Mouse (Mus musculus): Measurements from ENCODE around the gene Cd164l2. TPM values are rescaled to one million over a fixed set of nuclear protein-coding genes. Genes with fewer than 3 reads are reported as not detected.

Cd164l2 gene
- total and polyA plus RNA-seq, 2 experiments from 2014 or later, result 4.6 to 6.1 TPM

DNA sequence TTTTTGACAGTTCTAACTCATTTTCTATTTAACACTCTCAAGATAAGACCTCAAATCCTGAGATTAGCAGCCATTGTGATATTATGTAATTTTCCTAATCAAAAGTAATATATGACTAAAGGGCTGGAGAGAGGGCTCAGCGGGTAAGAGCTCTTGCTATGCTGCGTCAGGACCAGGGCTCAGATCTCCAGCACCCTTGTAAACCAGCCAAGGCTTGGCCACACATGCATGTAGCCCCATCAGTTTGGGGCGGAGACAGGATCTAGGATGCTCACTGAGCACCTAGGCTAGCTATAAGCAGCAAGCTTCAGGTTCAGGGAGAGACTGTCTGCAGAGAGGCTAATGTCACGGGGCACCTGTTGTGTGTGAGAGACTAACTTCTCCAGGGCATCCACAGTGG, 39.5 kb upstream of the Cd164l2 start:
- peaks cover 5% of the 10 kb centered on the region; the same call in 1 of the 2 replicates for H3K36me3 ChIP-seq (ENCODE audit: insufficient read depth)
- H3K27ac ChIP-seq (ENCODE audit: low read depth, low read length), result no peak overlapping the region
- no peak for TF ChIP-seq CTCF (IDR thresholded peaks at IDR 0.05; ENCODE audit: low read depth)
- DNase-seq (no peak), ATAC-seq (no peak)
- H3K4me3 ChIP-seq (ENCODE audit: low read depth, low read length), result no peak overlapping the region
- WGBS, result 92% methylated on average over 4 of the region's 4 CpGs
- peaks cover 12% of the 10 kb centered on the region for H3K4me1 ChIP-seq (ENCODE audit: insufficient read depth)
- H3K9me3 ChIP-seq (ENCODE audit: low read length), result no peaks in the 10 kb centered on the region
- H3K9ac ChIP-seq, result no peak overlapping the region
- no peaks in the 10 kb centered on the region for H3K27me3 ChIP-seq (ENCODE audit: insufficient read depth, low read length)
- H3K4me2 ChIP-seq (ENCODE audit: low read depth), result no peak overlapping the region

DNA sequence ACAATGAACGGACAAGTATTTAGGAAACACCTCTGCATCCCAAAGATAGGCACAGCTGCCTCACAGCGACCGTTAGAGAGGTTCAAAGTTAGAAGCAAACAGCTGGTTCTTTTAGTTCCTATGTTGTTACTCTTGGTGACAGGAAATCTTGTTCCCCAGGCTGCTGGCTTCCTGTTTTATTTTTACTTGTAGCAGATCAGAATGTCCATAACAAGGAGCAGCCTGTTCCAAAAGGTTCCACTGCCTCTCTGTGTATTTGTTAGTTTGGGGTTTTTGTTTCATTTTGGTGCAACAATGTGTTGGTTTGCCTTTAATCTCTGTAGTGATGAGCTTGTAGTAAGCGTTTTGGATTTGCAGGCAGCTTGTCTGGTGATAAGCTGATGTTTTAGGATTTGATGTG, 37.6 kb upstream of the Cd164l2 start:
- Histone ChIP-seq H3K4me3 (ENCODE audit: low read depth, low read length) (no peak overlapping the region), H3K27ac (ENCODE audit: low read depth, low read length) (no peak overlapping the region), H3K36me3 (ENCODE audit: insufficient read depth) (peaks cover 11% of the 10 kb centered on the region), H3K27me3 (ENCODE audit: insufficient read depth, low read length) (no peaks in the 10 kb centered on the region), H3K9ac (no peak overlapping the region), H3K9me3 (ENCODE audit: low read length) (no peaks in the 10 kb centered on the region), H3K4me1 (ENCODE audit: insufficient read depth) (peaks cover 12% of the 10 kb centered on the region), H3K4me2 (ENCODE audit: low read depth) (no peak overlapping the region)
- 86% methylated on average over 4 of the region's 4 CpGs for WGBS
- DNase-seq (no peak), ATAC-seq (no peak)
- no peak for TF ChIP-seq CTCF (IDR thresholded peaks at IDR 0.05; ENCODE audit: low read depth)

DNA sequence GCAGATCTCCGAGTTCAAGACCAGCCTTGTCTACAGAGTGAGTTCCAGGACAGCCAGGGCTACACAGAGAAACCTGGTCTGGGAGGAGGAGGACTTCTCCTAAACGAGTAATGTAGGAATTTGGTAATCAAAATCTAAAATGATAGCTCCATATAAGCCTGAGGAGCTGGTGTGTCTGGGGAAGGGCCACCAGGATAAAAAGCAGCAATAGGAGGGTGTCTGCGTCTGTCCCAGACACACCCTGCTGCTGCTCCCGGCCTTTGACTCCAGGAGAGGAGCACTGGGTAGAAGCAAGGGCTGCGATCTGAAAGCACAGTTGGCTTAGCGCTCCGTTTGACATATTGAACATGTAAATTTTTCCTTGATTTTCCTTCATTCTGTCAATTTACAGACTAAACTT, 36.7 kb upstream of the Cd164l2 start:
- H3K36me3 ChIP-seq (ENCODE audit: insufficient read depth), result peaks cover 11% of the 10 kb centered on the region
- DNase-seq, result no peak
- no peak overlapping the region for H3K9ac ChIP-seq
- no peak for ATAC-seq
- 71% methylated on average over 7 of the region's 7 CpGs for WGBS
- no peak for TF ChIP-seq CTCF (IDR thresholded peaks at IDR 0.05; ENCODE audit: low read depth)
- no peak overlapping the region for H3K4me3 ChIP-seq (ENCODE audit: low read depth, low read length)
- peaks cover 12% of the 10 kb centered on the region for H3K4me1 ChIP-seq (ENCODE audit: insufficient read depth)
- no peaks in the 10 kb centered on the region for H3K27me3 ChIP-seq (ENCODE audit: insufficient read depth, low read length)
- no peak overlapping the region for H3K27ac ChIP-seq (ENCODE audit: low read depth, low read length)
- H3K4me2 ChIP-seq (ENCODE audit: low read depth), result no peak overlapping the region
- no peaks in the 10 kb centered on the region for H3K9me3 ChIP-seq (ENCODE audit: low read length)

DNA sequence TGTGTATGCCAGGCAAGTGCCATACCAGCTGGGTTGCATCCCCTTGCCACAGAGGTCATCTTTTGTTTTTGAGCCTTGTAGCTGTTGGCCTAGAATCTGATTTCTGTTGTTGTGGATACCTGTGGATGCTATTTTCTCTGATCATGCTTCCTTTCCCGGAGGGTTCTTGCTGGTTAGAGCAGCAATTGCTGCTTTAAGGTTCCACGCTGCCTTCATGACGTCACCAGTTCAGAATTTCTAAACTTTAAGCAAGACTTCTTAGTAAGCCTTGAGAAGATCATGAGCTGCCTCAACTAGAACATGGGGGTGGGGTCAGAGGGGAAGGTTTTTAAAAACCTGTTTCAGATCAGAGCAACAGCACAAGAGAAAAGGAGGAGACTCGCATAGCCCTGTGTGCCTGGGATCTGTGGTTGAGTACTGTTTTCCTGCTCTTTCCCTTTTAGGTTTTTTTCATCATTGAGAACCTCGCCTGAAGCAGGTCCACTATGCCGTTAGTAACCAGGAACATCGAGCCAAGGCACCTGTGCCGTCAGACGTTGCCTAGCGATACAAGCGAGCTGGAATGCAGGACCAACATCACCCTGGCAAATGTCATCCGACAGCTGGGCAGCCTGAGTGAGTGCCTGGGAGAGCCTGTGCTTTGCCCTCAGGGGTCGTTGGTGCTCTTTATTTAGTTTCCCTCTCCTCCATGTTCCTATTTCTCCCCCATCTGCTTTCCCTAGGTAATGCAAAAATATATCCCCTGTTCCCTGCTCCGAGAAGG, 35.8 kb upstream of the Cd164l2 start:
- peak overlapping the region; percentile 32; the same call in 1 of the 2 replicates for H3K4me2 ChIP-seq (ENCODE audit: low read depth)
- H3K27me3 ChIP-seq (ENCODE audit: insufficient read depth, low read length), result no peaks in the 10 kb centered on the region
- peaks cover 11% of the 10 kb centered on the region for H3K36me3 ChIP-seq (ENCODE audit: insufficient read depth)
- H3K27ac ChIP-seq (ENCODE audit: low read depth, low read length), result peak overlapping the region; percentile 70
- DNase-seq (no peak), ATAC-seq (peak; percentile 38)
- no peak for TF ChIP-seq CTCF (IDR thresholded peaks at IDR 0.05; ENCODE audit: low read depth)
- WGBS, result 36% methylated on average over 14 of the region's 14 CpGs
- H3K9ac ChIP-seq, result peak overlapping the region; percentile 45
- H3K9me3 ChIP-seq (ENCODE audit: low read length), result no peaks in the 10 kb centered on the region
- H3K4me3 ChIP-seq (ENCODE audit: low read depth, low read length), result no peak overlapping the region
- H3K4me1 ChIP-seq (ENCODE audit: insufficient read depth), result peaks cover 12% of the 10 kb centered on the region

DNA sequence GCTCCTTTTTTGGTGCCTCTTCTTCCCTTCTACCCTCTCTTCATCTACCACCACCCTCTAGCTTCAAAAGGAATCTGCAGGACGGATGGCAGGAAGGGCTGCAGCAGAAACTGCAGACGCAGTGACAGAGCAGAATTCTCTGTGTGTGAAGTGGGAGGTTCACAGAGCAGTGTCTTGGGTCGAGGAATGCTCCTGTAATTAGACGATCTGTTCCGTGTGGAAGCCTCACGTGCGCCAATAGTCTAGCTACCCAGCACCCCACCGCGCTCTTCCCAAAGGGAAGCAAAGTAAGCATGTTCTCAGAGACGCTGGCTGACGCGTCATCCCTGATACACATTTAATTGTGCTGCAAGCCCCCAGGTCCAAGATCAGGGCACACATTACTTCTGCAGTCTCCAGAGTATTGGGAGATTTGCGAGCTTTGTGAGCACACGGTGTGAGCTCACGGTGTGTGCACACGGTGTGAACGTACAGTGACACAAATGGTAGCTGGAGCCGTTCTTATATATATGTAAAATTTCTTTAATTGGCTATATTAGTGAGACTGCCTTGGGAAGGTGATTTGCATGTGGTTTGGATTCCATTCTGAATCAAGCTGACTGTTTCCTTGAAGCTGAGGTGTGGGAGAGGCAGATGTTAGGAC, 35.0 kb upstream of the Cd164l2 start:
- peak overlapping the region; percentile 45 for H3K9ac ChIP-seq

DNA sequence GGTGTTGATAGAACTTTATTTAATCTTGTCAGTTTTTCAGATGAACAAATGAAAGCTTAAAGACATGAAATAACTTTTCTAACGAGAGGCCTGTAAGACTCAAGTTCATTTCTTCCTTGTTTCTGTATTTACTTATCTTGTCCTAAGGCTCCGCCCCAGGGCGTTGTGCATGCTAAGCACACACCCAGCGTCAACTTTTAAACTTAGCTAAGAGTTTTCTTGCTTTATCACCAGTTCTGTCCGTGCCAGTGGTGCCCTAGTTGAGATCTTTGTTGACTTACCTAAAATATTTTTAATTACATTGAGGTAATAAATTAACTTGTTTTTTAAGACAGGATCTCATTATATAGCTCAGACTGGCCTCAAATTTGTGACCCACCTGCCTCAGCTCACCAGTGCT, 33.6 kb upstream of the Cd164l2 start:
- H3K4me2 ChIP-seq (ENCODE audit: low read depth), result no peak overlapping the region
- no peak overlapping the region for H3K9ac ChIP-seq
- no peaks in the 10 kb centered on the region for H3K9me3 ChIP-seq (ENCODE audit: low read length)
- H3K4me3 ChIP-seq (ENCODE audit: low read depth, low read length), result no peak overlapping the region
- H3K4me1 ChIP-seq (ENCODE audit: insufficient read depth), result peaks cover 12% of the 10 kb centered on the region
- ATAC-seq (no peak), DNase-seq (no peak)
- no peak for TF ChIP-seq CTCF (IDR thresholded peaks at IDR 0.05; ENCODE audit: low read depth)
- 88% methylated on average over 5 of the region's 5 CpGs for WGBS
- no peak overlapping the region for H3K27ac ChIP-seq (ENCODE audit: low read depth, low read length)
- H3K36me3 ChIP-seq (ENCODE audit: insufficient read depth), result peaks cover 11% of the 10 kb centered on the region
- no peaks in the 10 kb centered on the region for H3K27me3 ChIP-seq (ENCODE audit: insufficient read depth, low read length)

More for the DNA sequence above, 35.0 kb upstream of the Cd164l2 start:
- peak; percentile 88 for ATAC-seq
- H3K4me2 ChIP-seq (ENCODE audit: low read depth), result peak overlapping the region; percentile 32; the same call in 1 of the 2 replicates
- no peak for TF ChIP-seq CTCF (IDR thresholded peaks at IDR 0.05; ENCODE audit: low read depth)
- peak overlapping the region; percentile 70 for H3K27ac ChIP-seq (ENCODE audit: low read depth, low read length)
- 45% methylated on average over 18 of the region's 18 CpGs for WGBS
- H3K27me3 ChIP-seq (ENCODE audit: insufficient read depth, low read length), result no peaks in the 10 kb centered on the region
- peaks cover 11% of the 10 kb centered on the region for H3K36me3 ChIP-seq (ENCODE audit: insufficient read depth)
- H3K4me3 ChIP-seq (ENCODE audit: low read depth, low read length), result no peak overlapping the region
- DNase-seq, result peak; percentile 63
- H3K9me3 ChIP-seq (ENCODE audit: low read length), result no peaks in the 10 kb centered on the region
- H3K4me1 ChIP-seq (ENCODE audit: insufficient read depth), result peaks cover 12% of the 10 kb centered on the region

DNA sequence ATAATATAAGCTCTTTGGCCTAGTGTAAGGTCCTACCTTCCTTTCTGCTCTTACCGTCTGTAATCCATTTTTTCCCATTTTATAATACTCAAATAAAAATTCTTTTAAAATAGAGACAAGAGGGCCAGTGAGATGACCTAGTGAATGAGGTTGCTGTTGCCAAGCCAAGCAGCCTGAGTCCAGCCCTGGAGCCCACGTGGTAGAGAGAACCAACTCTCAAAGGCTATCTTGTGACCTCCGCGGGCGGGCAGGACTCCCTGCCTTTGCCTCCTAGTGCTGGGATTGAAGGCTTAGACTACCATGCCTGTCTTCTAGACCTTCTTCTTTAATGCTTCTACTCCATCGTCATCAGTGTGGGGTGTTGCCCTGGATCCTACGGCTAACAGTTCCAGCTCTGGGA, 32.7 kb upstream of the Cd164l2 start:
- H3K27ac ChIP-seq (ENCODE audit: low read depth, low read length), result no peak overlapping the region

More for the DNA sequence above, 32.7 kb upstream of the Cd164l2 start:
- Histone ChIP-seq H3K4me1 (ENCODE audit: insufficient read depth) (peaks cover 12% of the 10 kb centered on the region), H3K36me3 (ENCODE audit: insufficient read depth) (peaks cover 11% of the 10 kb centered on the region), H3K4me3 (ENCODE audit: low read depth, low read length) (no peak overlapping the region), H3K9me3 (ENCODE audit: low read length) (no peaks in the 10 kb centered on the region), H3K4me2 (ENCODE audit: low read depth) (no peak overlapping the region), H3K9ac (no peak overlapping the region), H3K27me3 (ENCODE audit: insufficient read depth, low read length) (no peaks in the 10 kb centered on the region)
- no peak for DNase-seq
- no peak for TF ChIP-seq CTCF (IDR thresholded peaks at IDR 0.05; ENCODE audit: low read depth)
- WGBS, result 95% methylated on average over 7 of the region's 7 CpGs
- ATAC-seq, result no peak

Measured in forebrain, postnatal 0 days (tissue).